Mouse (Mus musculus) MEL (cell line): ENCODE measurements at regions not wholly inside any gene's neighbourhood (a gene's known extent, or its start where the extent isn't known, plus 50 kb on each side); places are given as distances from the start of the nearest gene placed in this dataset.

Source experiments
- DNase-seq: peaks from one replicate; pipeline ENCODE4 v3.0.0; 2011; ENCODE audit warnings: low read depth, low spot score
- H3K27ac ChIP-seq: 2 replicates; pipeline ENCODE4 v1.5.1; 2012; ENCODE audit warnings: low read depth, mild to moderate bottlenecking, control low read depth, low read length, moderate library complexity; ENCODE audit not compliant: control insufficient read depth
- H3K27me3 ChIP-seq, 2 experiments: fragments of 150-350 bp in 1 of 2; sonication (generic) in 1 of 2; 2 replicates each; pipeline ENCODE4 v1.6.1; 2012; ENCODE audit warnings: low read length in 2 of 2, mild to moderate bottlenecking in 2 of 2, improper control_type of control experiment in 1 of 2, moderate library complexity in 1 of 2; ENCODE audit not compliant: insufficient read depth in 2 of 2, control insufficient read depth in 1 of 2
- H3K36me3 ChIP-seq, 2 experiments: 2 replicates each; pipeline ENCODE4 v1.6.1; 2012 to 2014; ENCODE audit warnings: low read length in 2 of 2, improper control_type of control experiment in 1 of 2, inconsistent platforms in 1 of 2, mild to moderate bottlenecking in 1 of 2; ENCODE audit not compliant: insufficient read depth in 2 of 2, control insufficient read depth in 1 of 2
- H3K4me1 ChIP-seq, 2 experiments: fragments of 150-350 bp in 1 of 2; sonication (generic) in 1 of 2; 2 replicates each; pipeline ENCODE4 v1.6.1; 2012; ENCODE audit warnings: low read length in 2 of 2, improper control_type of control experiment in 1 of 2, mild to moderate bottlenecking in 1 of 2; ENCODE audit not compliant: insufficient read depth in 2 of 2, control insufficient read depth in 1 of 2
- H3K4me3 ChIP-seq, 2 experiments: fragments of 150-350 bp in 1 of 2; sonication (generic) in 1 of 2; 2 replicates each; pipeline ENCODE4 v1.5.1; 2012; ENCODE audit warnings: low read depth in 2 of 2, low read length in 2 of 2, mild to moderate bottlenecking in 2 of 2, moderate library complexity in 2 of 2, control low read depth in 1 of 2, improper control_type of control experiment in 1 of 2; ENCODE audit not compliant: control insufficient read depth in 1 of 2, insufficient read depth in 1 of 2
- H3K79me2 ChIP-seq: 2 replicates; pipeline ENCODE4 v1.6.1; 2012; ENCODE audit warnings: mild to moderate bottlenecking, low read length, moderate library complexity; ENCODE audit not compliant: control insufficient read depth, poor library complexity, insufficient read depth
- H3K9ac ChIP-seq: 2 replicates; pipeline ENCODE4 v1.6.1; 2012; ENCODE audit warnings: low read depth, mild to moderate bottlenecking, control low read depth, low read length, moderate library complexity; ENCODE audit not compliant: control insufficient read depth, poor library complexity, severe bottlenecking
- H3K9me3 ChIP-seq: fragments of 150-350 bp; sonication (generic); replicated peaks from 2 replicates; pipeline ENCODE4 v1.6.1; 2012; ENCODE audit warnings: mild to moderate bottlenecking, low read length, improper control_type of control experiment, moderate library complexity; ENCODE audit not compliant: insufficient read depth
- BHLHE40 ChIP-seq: IDR thresholded peaks from 2 replicates; pipeline ENCODE4 v1.6.1; 2012; ENCODE audit warnings: low read depth, mild to moderate bottlenecking, inconsistent platforms, low read length, improper control_type of control experiment, borderline replicate concordance
- CHD1 ChIP-seq: IDR thresholded peaks from 2 replicates; pipeline ENCODE4 v1.6.1; 2012; ENCODE audit warnings: low read depth, mild to moderate bottlenecking, inconsistent platforms, low read length, improper control_type of control experiment
- CHD2 ChIP-seq: IDR thresholded peaks from 2 replicates; pipeline ENCODE4 v1.6.1; 2011; ENCODE audit warnings: low read length, improper control_type of control experiment
- CTCF ChIP-seq, 3 experiments: IDR thresholded peaks in 2 of 3; conservative IDR thresholded peaks in 1 of 3; 2 replicates each; pipeline ENCODE4 v1.5.1; 2011 to 2012; ENCODE audit warnings: low read length in 3 of 3, low read depth in 2 of 3, mild to moderate bottlenecking in 2 of 3, improper control_type of control experiment in 1 of 3, inconsistent platforms in 1 of 3, mixed read lengths in 1 of 3, moderate library complexity in 1 of 3; ENCODE audit not compliant: control insufficient read depth in 1 of 3, insufficient read depth in 1 of 3, poor library complexity in 1 of 3, severe bottlenecking in 1 of 3
- ETS1 ChIP-seq: IDR thresholded peaks from 2 replicates; pipeline ENCODE4 v1.6.1; 2012; ENCODE audit warnings: low read depth, mild to moderate bottlenecking, inconsistent platforms, low read length, improper control_type of control experiment, moderate library complexity
- GABPA ChIP-seq: IDR thresholded peaks from 2 replicates; pipeline ENCODE4 v1.6.1; 2012; ENCODE audit warnings: low read depth, mild to moderate bottlenecking, inconsistent platforms, low read length, improper control_type of control experiment, moderate library complexity
- GATA1 ChIP-seq: IDR thresholded peaks from 2 replicates; pipeline ENCODE4 v1.6.1; 2011; ENCODE audit warnings: low read depth, low read length, improper control_type of control experiment
- HCFC1 ChIP-seq: IDR thresholded peaks from 2 replicates; pipeline ENCODE4 v1.6.1; 2012; ENCODE audit warnings: low read depth, mild to moderate bottlenecking, inconsistent platforms, low read length, improper control_type of control experiment, moderate library complexity
- KAT2A ChIP-seq: conservative IDR thresholded peaks from 2 replicates; pipeline ENCODE4 v1.6.1; 2012; ENCODE audit warnings: low read depth, low read length, improper control_type of control experiment, inconsistent platforms
- MAFK ChIP-seq: IDR thresholded peaks from 2 replicates; pipeline ENCODE4 v1.6.1; 2011; ENCODE audit warnings: low read depth, mild to moderate bottlenecking, low read length, improper control_type of control experiment, borderline replicate concordance
- MAZ ChIP-seq: IDR thresholded peaks from 2 replicates; pipeline ENCODE4 v1.6.1; 2012; ENCODE audit warnings: low read depth, mild to moderate bottlenecking, inconsistent platforms, low read length, improper control_type of control experiment
- MEF2A ChIP-seq: IDR thresholded peaks from 2 replicates; pipeline ENCODE4 v1.6.1; 2014; ENCODE audit warnings: low read depth, mild to moderate bottlenecking, inconsistent platforms, low read length, improper control_type of control experiment; ENCODE audit not compliant: poor library complexity, insufficient replicate concordance, severe bottlenecking; ENCODE audit errors: extremely low read depth
- MXI1 ChIP-seq: IDR thresholded peaks from 2 replicates; pipeline ENCODE4 v1.6.1; 2011; ENCODE audit warnings: mild to moderate bottlenecking, low read depth, low read length, improper control_type of control experiment
- MYB ChIP-seq: IDR thresholded peaks from 2 replicates; pipeline ENCODE4 v1.6.1; 2011; ENCODE audit warnings: mild to moderate bottlenecking, low read depth, low read length, improper control_type of control experiment
- MYC ChIP-seq: IDR thresholded peaks from 2 replicates; pipeline ENCODE4 v1.6.1; 2011; ENCODE audit warnings: low read depth, mild to moderate bottlenecking, low read length, improper control_type of control experiment, moderate library complexity
- NRF1 ChIP-seq: IDR thresholded peaks from 2 replicates; pipeline ENCODE4 v1.6.1; 2014; ENCODE audit warnings: low read depth, mild to moderate bottlenecking, inconsistent platforms, low read length, improper control_type of control experiment, moderate library complexity; ENCODE audit not compliant: poor library complexity, insufficient read depth, severe bottlenecking
- POLR2A ChIP-seq, 2 experiments: IDR thresholded peaks; 2 replicates each; pipeline ENCODE4 v1.6.1; 2011 to 2012; ENCODE audit warnings: low read length in 2 of 2, mild to moderate bottlenecking in 2 of 2, control low read depth in 1 of 2, improper control_type of control experiment in 1 of 2, low read depth in 1 of 2, moderate library complexity in 1 of 2; ENCODE audit not compliant: control insufficient read depth in 1 of 2, insufficient read depth in 1 of 2, poor library complexity in 1 of 2
- POLR2AphosphoS2 ChIP-seq: IDR thresholded peaks from 2 replicates; pipeline ENCODE4 v1.6.1; 2011; ENCODE audit warnings: low read length, improper control_type of control experiment
- RAD21 ChIP-seq: IDR thresholded peaks from 2 replicates; pipeline ENCODE4 v1.6.1; 2011; ENCODE audit warnings: mild to moderate bottlenecking, low read depth, low read length, improper control_type of control experiment
- RCOR1 ChIP-seq: IDR thresholded peaks from 2 replicates; pipeline ENCODE4 v1.6.1; 2012; ENCODE audit warnings: low read depth, mild to moderate bottlenecking, inconsistent platforms, low read length, improper control_type of control experiment
- SIN3A ChIP-seq: IDR thresholded peaks from 2 replicates; pipeline ENCODE4 v1.6.1; 2012; ENCODE audit warnings: low read length, improper control_type of control experiment, inconsistent platforms
- TBP ChIP-seq: IDR thresholded peaks from 2 replicates; pipeline ENCODE4 v1.8.0; 2011; ENCODE audit warnings: low read depth, low read length, improper control_type of control experiment
- UBTF ChIP-seq: IDR thresholded peaks from 2 replicates; pipeline ENCODE4 v1.6.1; 2012; ENCODE audit warnings: low read depth, mild to moderate bottlenecking, inconsistent platforms, low read length, improper control_type of control experiment, moderate library complexity, borderline replicate concordance; ENCODE audit not compliant: insufficient read depth
- USF1 ChIP-seq: IDR thresholded peaks from 2 replicates; pipeline ENCODE4 v1.6.1; 2014; ENCODE audit warnings: low read depth, mild to moderate bottlenecking, inconsistent platforms, low read length, improper control_type of control experiment, moderate library complexity
- USF2 ChIP-seq, 2 experiments: IDR thresholded peaks; 2 replicates each; pipeline ENCODE4 v1.6.1; 2011 to 2012; ENCODE audit warnings: improper control_type of control experiment in 2 of 2, low read length in 2 of 2, borderline replicate concordance in 1 of 2, inconsistent platforms in 1 of 2, low read depth in 1 of 2, mild to moderate bottlenecking in 1 of 2; ENCODE audit not compliant: insufficient read depth in 1 of 2
- ZC3H11A ChIP-seq: IDR thresholded peaks from 2 replicates; pipeline ENCODE4 v1.6.1; 2012; ENCODE audit warnings: low read depth, mild to moderate bottlenecking, inconsistent platforms, low read length, improper control_type of control experiment
- ZNF384 ChIP-seq: IDR thresholded peaks from 2 replicates; pipeline ENCODE4 v1.6.1; 2012; ENCODE audit warnings: low read depth, mild to moderate bottlenecking, inconsistent platforms, low read length, improper control_type of control experiment

GRCm38 (mm10) chr9:91680859-91681258, 315.2 kb upstream of the Zic1 start:
- no peaks in the 10 kb centered on the region for H3K4me1 ChIP-seq
- TF ChIP-seq ZC3H11A (no peak), CHD2 (no peak), MYC (no peak), RAD21 (no peak), MAFK (no peak), ETS1 (no peak), USF2 (IDR thresholded peaks at IDR 0.05; ENCODE audit: borderline replicate concordance in 1 of 2, insufficient read depth in 1 of 2, low read depth in 1 of 2, low read length in 2 of 2) (no peak), BHLHE40 (no peak), USF1 (no peak), POLR2A (IDR thresholded peaks at IDR 0.05; ENCODE audit: control insufficient read depth in 1 of 2, insufficient read depth in 1 of 2, low read depth in 1 of 2, low read length in 2 of 2, poor library complexity in 1 of 2) (no peak), MEF2A (no peak), GATA1 (no peak), POLR2AphosphoS2 (no peak), CHD1 (no peak), GABPA (no peak), ZNF384 (no peak), NRF1 (no peak), MYB (no peak)
- no peaks in the 10 kb centered on the region for H3K9me3 ChIP-seq
- no peaks in the 10 kb centered on the region for H3K27me3 ChIP-seq
- H3K79me2 ChIP-seq: no peaks in the 10 kb centered on the region
- H3K27ac ChIP-seq: no peak overlapping the region
- no peaks in the 10 kb centered on the region for H3K36me3 ChIP-seq
- DNase-seq: no peak
- H3K4me3 ChIP-seq: no peak overlapping the region
- no peak overlapping the region for H3K9ac ChIP-seq

GRCm38 (mm10) chr9:91666667-91667066, 301.1 kb upstream of the Zic1 start:
- Histone ChIP-seq H3K27ac (no peak overlapping the region), H3K9ac (no peak overlapping the region), H3K36me3 (no peaks in the 10 kb centered on the region), H3K27me3 (no peaks in the 10 kb centered on the region), H3K79me2 (no peaks in the 10 kb centered on the region), H3K4me3 (no peak overlapping the region)
- TF ChIP-seq UBTF (no peak), SIN3A (no peak), GATA1 (no peak), CHD2 (no peak), MYB (no peak), GABPA (no peak), MXI1 (no peak), MAZ (no peak), ETS1 (no peak), USF2 (IDR thresholded peaks at IDR 0.05; ENCODE audit: borderline replicate concordance in 1 of 2, insufficient read depth in 1 of 2, low read depth in 1 of 2, low read length in 2 of 2) (no peak), KAT2A (no peak), RCOR1 (no peak), RAD21 (no peak), HCFC1 (no peak), MAFK (no peak), TBP (no peak), CTCF (IDR thresholded peaks at IDR 0.05 in 2 of 3, conservative IDR thresholded peaks at IDR 0.05 in 1 of 3; ENCODE audit: control insufficient read depth in 1 of 3, insufficient read depth in 1 of 3, low read depth in 2 of 3, low read length in 3 of 3, poor library complexity in 1 of 3, severe bottlenecking in 1 of 3) (no peak)
- TF ChIP-seq, all 39 proteins: peak for 0
- no peak for DNase-seq
- no peaks in the 10 kb centered on the region for H3K9me3 ChIP-seq
- H3K4me1 ChIP-seq: no peaks in the 10 kb centered on the region
